Mouse (Mus musculus) layer of hippocampus, postnatal 36 days (tissue): ENCODE results near the gene Large1. TPM values are rescaled to one million over a fixed set of nuclear protein-coding genes. Genes with fewer than 3 reads are reported as not detected.

Experiments used
- DNase-seq, 2 experiments: peaks; one replicate each; pipeline ENCODE4 v3.0.0; 2022
- microRNA-seq, 2 experiments: library from miRNA; unstranded; fragments of <30 nt; microRNA quantifications; one replicate each; pipeline ENCODE4 v1.2.0; 2021
- total RNA-seq, 2 experiments: library from RNA; stranded (reverse); gene quantifications; 2 replicates each; pipeline ENCODE4 v1.2.3; 2021

Gene Large1
- total RNA-seq, 2 experiments from 2014 or later: 152 to 153 TPM

GRCm38 (mm10) chr8:72765696-72766095, 587.6 kb downstream of the Large1 start:
- no peak for DNase-seq

Small RNA genes lying within 50 kb of the gene (microRNA-seq; reads per million reads assigned to microRNA genes)
- 0 reads per million in 2 experiments for gene Mir28b
